Mouse (Mus musculus) kidney, postnatal 14 days (tissue): Measurements from ENCODE around the gene Mov10l1.

Source experiments
- DNase-seq: peaks from one replicate; pipeline ENCODE4 v3.0.0; 2022; ENCODE audit warnings: mixed read lengths

Gene Mov10l1

DNA sequence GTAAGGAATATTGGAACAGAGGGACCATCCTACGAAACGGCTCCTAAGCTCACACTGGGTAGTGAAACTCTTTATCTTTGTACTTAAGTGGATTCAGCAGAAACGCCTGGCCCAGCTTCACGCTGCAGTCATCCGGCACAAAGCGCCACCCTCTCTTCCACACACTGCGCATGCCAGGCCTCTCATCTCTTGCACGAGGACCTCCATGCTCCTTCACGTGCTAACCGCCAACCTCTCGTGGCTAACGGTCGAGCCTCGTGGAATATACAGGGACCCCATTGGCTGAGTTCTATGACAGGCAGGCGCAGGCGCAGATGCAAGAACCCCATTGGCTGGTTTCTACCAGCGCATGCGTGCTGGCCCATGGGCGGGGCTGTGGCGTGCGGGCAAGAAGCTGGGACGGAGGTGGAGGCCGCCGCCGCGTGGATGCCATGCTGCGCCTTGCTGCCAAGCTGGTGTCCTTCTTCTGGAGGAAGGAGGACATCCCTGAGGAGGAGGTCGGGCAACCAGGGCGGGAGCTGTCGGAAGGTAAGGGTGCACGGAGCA, at the start of gene Mov10l1:
TSS of gene Mov10l1 (plus strand) at position 376 of the 546 bp plus-strand sequence.
- DNase-seq: no peak

DNA sequence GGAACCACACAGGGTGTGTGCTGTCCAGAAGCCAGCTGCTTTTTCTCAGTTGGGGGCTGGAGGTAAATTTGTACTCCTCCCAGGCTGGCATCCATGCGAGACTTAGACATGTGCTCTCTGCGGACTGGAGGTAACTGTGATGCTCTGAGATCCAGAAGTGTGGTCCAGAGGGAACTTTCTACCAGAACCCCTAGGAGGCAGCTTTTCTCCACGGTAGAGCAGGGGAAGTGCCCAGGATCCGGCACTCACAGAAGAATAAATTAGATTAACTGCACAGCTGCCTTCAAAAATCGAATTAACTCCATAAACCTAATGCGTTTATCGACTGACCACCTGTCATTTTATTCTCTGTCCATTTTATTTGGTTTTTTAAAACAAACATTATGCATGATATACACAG, 48.6 kb upstream of the Mov10l1 start:
- no peak for DNase-seq

GRCm38 (mm10) chr15:88936619-88937290, 46.0 kb upstream of the Mov10l1 start:
- no peak for DNase-seq

DNA sequence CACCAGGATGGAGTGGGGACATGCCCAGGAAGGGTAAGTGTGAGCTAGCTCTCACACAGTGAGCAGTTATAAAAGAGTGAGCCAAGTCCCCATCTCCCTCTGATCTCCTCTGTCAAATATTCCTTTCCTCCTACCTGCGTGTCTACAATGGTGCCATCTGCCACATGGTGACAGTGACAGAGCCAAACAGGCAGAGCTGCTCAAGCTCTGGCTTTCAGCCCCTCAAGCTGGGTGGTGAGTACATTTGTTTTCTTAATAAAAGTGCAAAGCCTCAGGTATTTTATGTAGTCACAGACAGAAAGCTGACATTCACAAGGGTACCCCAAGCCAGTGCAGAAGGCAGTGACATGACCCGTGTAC, 45.4 kb upstream of the Mov10l1 start:
- no peak for DNase-seq

- DNase-seq: no peak
Observed at GRCm38 (mm10) chr15:88942783-88943182, 39.9 kb upstream of the Mov10l1 start.

- no peak for DNase-seq
Observed at GRCm38 (mm10) chr15:88943896-88944551, 38.7 kb upstream of the Mov10l1 start.

- DNase-seq: peak; percentile 12
Observed at GRCm38 (mm10) chr15:88946851-88947250, 35.9 kb upstream of the Mov10l1 start.

- no peak for DNase-seq
Observed at GRCm38 (mm10) chr15:88951246-88951645, 31.5 kb upstream of the Mov10l1 start.

- DNase-seq: peak; percentile 39
Observed at GRCm38 (mm10) chr15:88954368-88955072, 28.2 kb upstream of the Mov10l1 start, which contains the start of gene Ttll8. Gene Ttll8, minus strand, starts transcription at chr15:88954418.

DNA sequence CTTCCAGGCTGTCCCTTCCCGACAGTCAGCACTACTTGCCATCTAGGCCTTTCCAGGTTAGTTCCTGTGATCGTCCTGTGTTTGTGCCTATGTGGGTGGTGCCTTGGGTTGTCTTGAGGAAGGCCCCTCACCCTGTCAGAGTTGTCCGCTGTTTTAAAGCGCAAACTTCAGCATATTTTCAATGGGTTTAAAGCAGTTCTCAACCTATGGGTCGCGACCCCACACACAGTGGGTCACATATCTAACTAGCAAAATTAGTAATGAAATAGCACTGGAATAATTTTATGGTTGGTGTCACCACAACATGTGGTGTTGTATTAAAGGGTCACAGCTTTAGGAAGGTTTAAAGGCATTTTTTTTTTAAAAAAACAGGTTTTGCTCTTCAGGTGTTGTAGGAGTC, 27.4 kb upstream of the Mov10l1 start:
- no peak for DNase-seq

- DNase-seq: no peak
Observed at GRCm38 (mm10) chr15:88957522-88957921, 25.2 kb upstream of the Mov10l1 start.

GRCm38 (mm10) chr15:88964070-88964578, 18.6 kb upstream of the Mov10l1 start:
- no peak for DNase-seq

- DNase-seq: no peak
Observed at GRCm38 (mm10) chr15:88972300-88972699, 10.4 kb upstream of the Mov10l1 start.

GRCm38 (mm10) chr15:88978281-88979137, 4.2 kb upstream of the Mov10l1 start, which contains the start of gene Mlc1:
Gene Mlc1, minus strand, starts transcription at chr15:88979007.
- DNase-seq: no peak

DNA sequence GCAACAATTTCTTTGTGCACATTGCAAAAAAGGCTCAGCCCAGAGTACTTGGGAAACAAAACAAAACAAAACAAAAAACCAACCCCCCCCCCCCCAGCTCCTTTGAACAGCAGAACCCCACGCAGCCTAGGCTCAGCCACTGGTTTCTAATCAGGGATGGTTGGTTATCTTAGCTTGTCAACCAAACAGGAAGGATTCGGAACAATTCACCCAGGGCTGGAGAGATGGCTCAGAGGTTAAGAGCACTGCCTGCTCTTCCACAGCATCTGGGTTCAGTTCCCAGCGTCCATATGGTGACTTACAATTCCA, 3.6 kb upstream of the Mov10l1 start:
- DNase-seq: no peak

- DNase-seq: no peak
Observed at GRCm38 (mm10) chr15:88989236-88989635, 6.5 kb downstream of the Mov10l1 start.

GRCm38 (mm10) chr15:88998636-88999035, 15.9 kb downstream of the Mov10l1 start:
- no peak for DNase-seq

- peak; percentile 10 for DNase-seq
Observed at GRCm38 (mm10) chr15:88999124-88999523, 16.4 kb downstream of the Mov10l1 start.

DNA sequence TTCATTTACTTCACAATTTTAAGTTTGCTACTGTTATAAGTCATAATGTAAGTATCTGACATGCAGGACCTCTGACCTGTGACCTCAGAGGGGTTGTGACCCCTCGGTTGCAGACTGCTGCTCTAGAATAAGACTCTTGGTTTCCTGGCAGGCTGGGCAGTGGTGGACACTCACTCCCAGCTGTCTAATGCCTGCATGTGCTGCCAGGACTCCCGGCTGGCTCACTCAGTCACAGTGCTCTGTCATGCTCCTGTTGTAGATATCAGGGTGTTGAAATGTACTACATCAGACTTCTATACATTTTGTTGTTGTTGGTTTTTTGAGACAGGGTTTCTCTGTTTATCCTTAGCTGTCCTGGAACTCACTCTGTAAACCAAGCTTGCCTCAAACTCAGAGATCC, 17.7 kb downstream of the Mov10l1 start:
- DNase-seq: no peak

DNA sequence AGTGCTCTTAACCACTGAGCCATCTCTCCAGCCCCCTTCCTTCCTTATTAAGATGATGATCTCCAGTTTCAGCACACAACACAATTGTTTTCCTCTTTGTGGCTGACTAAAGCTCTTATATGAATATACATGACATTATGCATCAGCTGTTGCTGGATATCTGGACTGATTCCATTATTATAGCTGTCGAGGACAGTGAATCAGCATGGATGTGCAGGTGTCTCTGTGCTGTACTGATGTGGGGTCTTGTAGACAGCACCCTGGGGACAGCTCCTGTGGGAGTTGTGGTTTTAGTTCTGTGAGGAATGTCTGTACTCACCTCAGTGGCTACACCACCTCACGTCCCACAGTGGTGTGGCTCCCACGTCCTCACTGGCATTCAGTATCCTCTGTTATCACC, 18.5 kb downstream of the Mov10l1 start:
- no peak for DNase-seq

DNA sequence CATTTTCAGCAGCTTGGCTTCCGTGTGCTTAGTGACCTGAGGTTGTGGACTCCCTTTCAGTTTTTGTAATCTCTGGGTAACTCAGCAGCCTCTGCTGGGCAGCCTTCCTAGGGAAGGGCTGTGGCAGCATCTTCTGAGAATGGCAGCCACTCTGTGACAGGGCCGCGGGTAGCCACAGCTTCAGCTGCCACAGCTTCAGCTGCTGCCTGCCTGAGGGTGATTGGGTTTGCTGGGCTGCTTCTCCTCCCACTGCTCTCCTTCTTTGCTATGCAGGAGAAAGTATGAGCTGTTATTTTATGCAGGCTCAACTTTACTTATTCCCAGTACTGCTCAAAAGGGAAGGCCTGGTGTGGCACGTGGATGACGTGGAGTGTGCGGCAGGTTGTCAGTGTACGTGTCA, 24.3 kb downstream of the Mov10l1 start:
- DNase-seq: no peak

GRCm38 (mm10) chr15:89007781-89008180, 25.1 kb downstream of the Mov10l1 start:
- no peak for DNase-seq

DNA sequence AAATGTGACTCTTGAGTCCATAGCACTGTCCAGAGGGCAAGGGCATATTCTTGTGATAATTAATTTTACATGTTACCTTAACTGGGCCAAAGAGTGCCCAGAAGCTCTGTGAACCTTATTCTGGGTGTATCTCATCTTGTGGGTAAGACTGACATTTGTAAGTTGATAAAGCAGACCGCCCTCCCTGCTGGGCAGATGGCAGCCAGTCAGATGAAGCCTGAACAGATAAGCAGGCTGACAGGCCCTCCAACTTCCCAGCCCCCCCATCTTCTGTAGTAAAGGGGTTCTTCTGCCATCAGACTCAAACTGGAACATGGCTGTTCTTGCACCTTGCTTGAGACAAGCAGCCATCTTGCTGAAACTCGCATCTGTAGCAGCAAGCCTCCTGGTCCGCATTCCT, 34.0 kb downstream of the Mov10l1 start:
- DNase-seq: no peak
